Mouse (Mus musculus): ENCODE results near the gene Sfxn3. TPM values are rescaled to one million over a fixed set of nuclear protein-coding genes. Genes with fewer than 3 reads are reported as not detected.

The Sfxn3 gene
- polyA plus RNA-seq, 1 experiment, result 0.11 TPM

DNA sequence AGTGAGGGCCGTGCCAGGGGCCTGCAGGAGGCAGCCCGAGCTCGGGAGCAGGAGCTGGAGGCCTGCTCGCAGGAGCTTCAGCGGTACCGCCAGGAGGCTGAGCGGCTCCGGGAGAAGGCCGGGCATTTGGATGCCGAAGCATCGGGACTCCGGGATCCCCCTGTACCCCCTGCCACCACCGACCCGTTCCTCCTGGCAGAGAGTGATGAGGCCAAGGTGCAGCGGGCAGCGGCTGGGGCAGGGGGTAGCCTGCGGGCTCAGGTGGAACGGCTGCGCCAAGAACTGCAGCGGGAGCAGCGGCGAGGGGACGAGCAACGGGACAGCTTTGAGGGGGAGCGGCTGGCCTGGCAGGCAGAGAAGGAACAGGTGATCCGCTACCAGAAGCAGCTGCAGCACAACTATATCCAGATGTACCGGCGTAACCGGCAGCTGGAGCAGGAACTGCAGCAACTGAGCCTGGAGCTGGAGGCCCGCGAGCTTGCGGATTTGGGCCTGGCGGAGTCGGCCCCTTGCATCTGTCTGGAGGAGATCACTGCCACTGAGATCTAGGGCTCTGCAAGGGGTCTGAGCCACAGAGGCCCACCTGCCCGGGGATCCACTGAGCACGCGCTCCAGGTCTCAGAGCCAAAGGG is 21.2 kb upstream of the Sfxn3 start:
- Histone ChIP-seq H3K27me3 (ENCODE audit: control insufficient read depth) (no peaks in the 10 kb centered on the region), H3K9me3 (ENCODE audit: control insufficient read depth, low read length) (no peaks in the 10 kb centered on the region), H3K4me3 (replicated peaks) (no peak overlapping the region), H3K4me1 (ENCODE audit: control insufficient read depth) (peaks cover 8% of the 10 kb centered on the region), H3K36me3 (ENCODE audit: control insufficient read depth) (peaks cover 24% of the 10 kb centered on the region)
- TF ChIP-seq TAL1 (IDR thresholded peaks at IDR 0.05; ENCODE audit: low read length), result no peak
- TF ChIP-seq GATA1 (IDR thresholded peaks at IDR 0.05; ENCODE audit: low read length), result no peak

DNA sequence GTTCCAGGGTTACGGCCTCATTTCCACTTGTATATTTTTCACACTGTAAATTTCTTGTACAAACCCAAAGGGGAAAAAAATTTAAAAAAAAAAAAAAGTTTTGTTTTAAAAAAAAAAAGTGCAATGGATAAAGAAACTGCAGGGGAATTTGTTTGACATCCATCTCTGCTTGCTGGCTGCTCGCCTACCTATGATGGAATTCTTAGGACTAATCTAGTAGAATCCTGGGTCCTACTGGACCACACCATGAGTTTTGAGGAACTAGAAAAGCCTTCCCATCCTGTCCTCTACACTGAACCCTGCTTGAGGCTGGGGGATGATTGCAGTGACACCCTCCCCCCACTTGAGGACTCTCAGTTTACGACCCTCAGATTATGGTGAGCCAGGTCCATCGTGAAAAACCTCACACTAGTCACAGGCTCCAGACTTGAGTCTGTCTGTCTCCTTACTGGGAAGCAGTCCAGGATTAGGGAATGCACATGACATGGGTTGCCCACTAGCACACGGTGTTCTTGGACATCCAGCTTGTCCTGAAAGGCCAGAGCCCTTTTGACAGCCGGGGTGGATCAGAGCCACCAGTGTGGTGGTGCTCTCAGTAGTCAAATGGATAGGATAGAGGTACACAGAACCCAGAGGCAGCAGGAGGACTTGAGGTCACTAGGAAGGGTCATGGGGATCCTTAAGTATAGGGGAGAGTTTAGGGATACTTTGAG is 20.2 kb upstream of the Sfxn3 start:
- TF ChIP-seq TAL1 (IDR thresholded peaks at IDR 0.05; ENCODE audit: low read length) (no peak), GATA1 (IDR thresholded peaks at IDR 0.05; ENCODE audit: low read length) (no peak)
- peaks cover 8% of the 10 kb centered on the region for H3K4me1 ChIP-seq (ENCODE audit: control insufficient read depth)
- no peaks in the 10 kb centered on the region for H3K27me3 ChIP-seq (ENCODE audit: control insufficient read depth)
- H3K4me3 ChIP-seq (replicated peaks), result no peak overlapping the region
- H3K9me3 ChIP-seq (ENCODE audit: control insufficient read depth, low read length), result no peaks in the 10 kb centered on the region
- peaks cover 24% of the 10 kb centered on the region for H3K36me3 ChIP-seq (ENCODE audit: control insufficient read depth)

GRCm38 (mm10) chr19:45027848-45028247 is 19.5 kb upstream of the Sfxn3 start:
- Histone ChIP-seq H3K4me3 (replicated peaks) (no peak overlapping the region), H3K4me1 (ENCODE audit: control insufficient read depth) (peaks cover 8% of the 10 kb centered on the region), H3K9me3 (ENCODE audit: control insufficient read depth, low read length) (no peaks in the 10 kb centered on the region), H3K27me3 (ENCODE audit: control insufficient read depth) (no peaks in the 10 kb centered on the region), H3K36me3 (ENCODE audit: control insufficient read depth) (peaks cover 24% of the 10 kb centered on the region)
- TF ChIP-seq TAL1 (IDR thresholded peaks at IDR 0.05; ENCODE audit: low read length) (no peak), GATA1 (IDR thresholded peaks at IDR 0.05; ENCODE audit: low read length) (no peak)

GRCm38 (mm10) chr19:45028746-45029145 is 18.6 kb upstream of the Sfxn3 start:
- no peaks in the 10 kb centered on the region for H3K9me3 ChIP-seq (ENCODE audit: control insufficient read depth, low read length)
- TF ChIP-seq TAL1 (IDR thresholded peaks at IDR 0.05; ENCODE audit: low read length), result no peak
- TF ChIP-seq GATA1 (IDR thresholded peaks at IDR 0.05; ENCODE audit: low read length), result no peak

GRCm38 (mm10) chr19:45029571-45029970 is 17.7 kb upstream of the Sfxn3 start:
- Histone ChIP-seq H3K36me3 (ENCODE audit: control insufficient read depth) (peaks cover 19% of the 10 kb centered on the region), H3K9me3 (ENCODE audit: control insufficient read depth, low read length) (no peaks in the 10 kb centered on the region), H3K4me3 (replicated peaks) (no peak overlapping the region), H3K27me3 (ENCODE audit: control insufficient read depth) (no peaks in the 10 kb centered on the region), H3K4me1 (ENCODE audit: control insufficient read depth) (peaks cover 8% of the 10 kb centered on the region)
- TF ChIP-seq GATA1 (IDR thresholded peaks at IDR 0.05; ENCODE audit: low read length) (no peak), TAL1 (IDR thresholded peaks at IDR 0.05; ENCODE audit: low read length) (no peak)

More at GRCm38 (mm10) chr19:45028746-45029145, 18.6 kb upstream of the Sfxn3 start:
- no peak overlapping the region for H3K4me3 ChIP-seq (replicated peaks)
- H3K4me1 ChIP-seq (ENCODE audit: control insufficient read depth), result peaks cover 8% of the 10 kb centered on the region
- peaks cover 22% of the 10 kb centered on the region for H3K36me3 ChIP-seq (ENCODE audit: control insufficient read depth)
- H3K27me3 ChIP-seq (ENCODE audit: control insufficient read depth), result no peaks in the 10 kb centered on the region

DNA sequence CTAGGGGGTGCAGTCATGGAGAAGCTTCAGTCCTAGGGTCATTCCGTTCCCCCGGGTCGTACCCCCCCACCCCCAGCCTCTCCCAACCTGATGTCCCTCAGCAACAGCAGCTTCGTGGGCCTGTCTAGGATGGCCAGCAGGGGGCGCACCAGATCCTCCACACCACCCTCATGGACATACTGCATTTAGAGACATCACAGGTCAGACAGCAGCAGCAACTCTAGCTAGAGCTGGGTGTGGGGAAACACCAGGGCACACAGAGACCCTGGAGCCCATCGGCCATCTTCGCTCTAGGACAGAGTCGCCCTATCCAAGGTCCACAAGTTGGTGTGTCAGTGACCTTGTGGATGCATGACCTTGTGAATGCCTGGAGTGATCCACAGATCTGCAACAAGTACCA is 17.2 kb upstream of the Sfxn3 start:
- Histone ChIP-seq H3K36me3 (ENCODE audit: control insufficient read depth) (peaks cover 15% of the 10 kb centered on the region), H3K9me3 (ENCODE audit: control insufficient read depth, low read length) (no peaks in the 10 kb centered on the region), H3K4me3 (replicated peaks) (no peak overlapping the region), H3K27me3 (ENCODE audit: control insufficient read depth) (no peaks in the 10 kb centered on the region), H3K4me1 (ENCODE audit: control insufficient read depth) (peaks cover 8% of the 10 kb centered on the region)
- no peak for TF ChIP-seq GATA1 (IDR thresholded peaks at IDR 0.05; ENCODE audit: low read length)
- no peak for TF ChIP-seq TAL1 (IDR thresholded peaks at IDR 0.05; ENCODE audit: low read length)

DNA sequence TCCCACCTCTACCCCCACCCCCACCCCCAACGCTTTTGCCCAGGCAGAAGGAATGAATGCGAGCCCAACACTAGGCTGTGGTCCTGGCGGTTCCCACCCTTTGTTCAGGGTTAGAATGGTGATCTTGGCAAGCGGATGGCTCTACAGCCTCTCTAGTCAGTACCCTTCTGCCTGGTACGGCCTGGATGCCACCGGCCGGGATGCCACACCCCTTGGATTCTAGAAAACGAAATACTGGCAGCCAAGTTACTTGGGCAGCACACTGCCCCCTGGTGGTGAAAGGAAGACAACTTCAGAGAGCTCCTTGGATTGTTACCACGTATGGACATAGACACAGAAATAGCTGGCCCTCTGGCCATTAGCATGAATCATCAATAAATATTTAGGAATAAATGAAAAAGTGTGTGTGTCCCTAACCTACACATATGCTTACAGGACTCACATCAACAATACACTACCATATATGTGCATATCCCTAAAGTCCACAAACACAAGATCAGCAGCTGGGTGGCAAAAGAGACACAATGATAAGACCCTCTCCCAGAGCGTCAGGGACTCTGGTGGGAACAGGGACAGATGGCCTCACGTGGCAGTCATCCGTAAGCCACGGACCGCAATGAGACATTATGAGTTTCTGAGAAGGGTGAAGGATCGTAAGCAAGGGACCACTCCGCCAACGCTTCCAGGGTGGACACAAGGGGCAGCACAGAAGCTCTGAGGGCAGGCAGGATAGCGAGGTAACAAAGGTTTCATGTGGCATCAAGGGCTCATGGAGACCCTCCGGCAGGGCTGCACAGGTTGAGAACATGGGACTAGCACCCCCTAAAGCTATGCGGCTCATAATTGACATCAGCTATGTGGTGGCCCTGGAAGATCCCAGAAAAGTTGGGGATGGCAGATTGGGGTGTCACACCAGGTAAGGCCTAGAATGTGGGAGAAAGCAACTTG is 16.3 kb upstream of the Sfxn3 start:
- Histone ChIP-seq H3K27me3 (ENCODE audit: control insufficient read depth) (peaks cover 6% of the 10 kb centered on the region; the same call in 1 of the 2 replicates), H3K4me1 (ENCODE audit: control insufficient read depth) (peaks cover 8% of the 10 kb centered on the region), H3K36me3 (ENCODE audit: control insufficient read depth) (peaks cover 10% of the 10 kb centered on the region), H3K9me3 (ENCODE audit: control insufficient read depth, low read length) (no peaks in the 10 kb centered on the region), H3K4me3 (replicated peaks) (no peak overlapping the region)
- TF ChIP-seq TAL1 (IDR thresholded peaks at IDR 0.05; ENCODE audit: low read length) (no peak), GATA1 (IDR thresholded peaks at IDR 0.05; ENCODE audit: low read length) (no peak)

DNA sequence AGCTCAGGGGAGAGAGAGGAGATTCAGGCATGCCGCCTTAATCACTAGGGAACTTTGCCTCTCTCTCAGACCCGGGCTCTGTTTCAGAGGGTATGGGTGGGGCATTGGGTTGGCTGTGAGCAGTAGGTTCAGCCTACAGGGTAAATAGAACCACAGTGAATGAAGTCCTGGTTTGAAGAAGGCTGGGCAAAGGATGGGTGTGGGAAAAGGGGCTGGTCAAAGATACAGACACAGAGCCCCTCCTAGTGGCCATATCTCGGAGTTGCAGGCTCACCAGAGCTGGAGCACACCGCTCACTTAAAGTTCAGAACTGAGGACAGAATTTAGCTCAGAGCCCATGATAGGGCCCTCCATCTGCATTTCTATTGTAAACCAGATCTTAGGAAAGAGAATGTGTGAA is 15.5 kb upstream of the Sfxn3 start:
- TF ChIP-seq GATA1 (IDR thresholded peaks at IDR 0.05; ENCODE audit: low read length), result no peak
- TF ChIP-seq TAL1 (IDR thresholded peaks at IDR 0.05; ENCODE audit: low read length), result no peak
- H3K9me3 ChIP-seq (ENCODE audit: control insufficient read depth, low read length), result no peaks in the 10 kb centered on the region
- peaks cover 6% of the 10 kb centered on the region; the same call in 1 of the 2 replicates for H3K27me3 ChIP-seq (ENCODE audit: control insufficient read depth)
- H3K4me3 ChIP-seq (replicated peaks), result no peak overlapping the region
- H3K36me3 ChIP-seq (ENCODE audit: control insufficient read depth), result peaks cover 3% of the 10 kb centered on the region
- peaks cover 8% of the 10 kb centered on the region for H3K4me1 ChIP-seq (ENCODE audit: control insufficient read depth)
